Mouse (Mus musculus) c-Kit-negative CD71-positive TER-119-positive erythroid progenitor cells, embryonic 14.5 days (primary cell): ENCODE data around the gene Fopnl.

Source experiments
- DNase-seq: peaks from one replicate; pipeline ENCODE4 v3.0.0-alpha.2; 2013; ENCODE audit warnings: low read depth, low spot score

Gene Fopnl

GRCm38 (mm10) chr16:14316884-14317876, at the start of gene Fopnl:
Gene Fopnl (minus strand): TSS chr16:14317405.
- peak; percentile 90 for DNase-seq

- no peak for DNase-seq
Observed at GRCm38 (mm10) chr16:14366017-14366416, 48.8 kb upstream of the Fopnl start.

GRCm38 (mm10) chr16:14365457-14365856, 48.3 kb upstream of the Fopnl start:
- DNase-seq = no peak

- no peak for DNase-seq
Observed at GRCm38 (mm10) chr16:14364066-14364465, 46.9 kb upstream of the Fopnl start.

GRCm38 (mm10) chr16:14363496-14363895, 46.3 kb upstream of the Fopnl start:
- DNase-seq = no peak

GRCm38 (mm10) chr16:14362099-14362820, 45.1 kb upstream of the Fopnl start:
- DNase-seq = no peak

- peak; percentile 46 for DNase-seq
Observed at GRCm38 (mm10) chr16:14361362-14362098, 44.3 kb upstream of the Fopnl start, which contains the start of gene Abcc1. Gene Abcc1 (plus strand): TSS chr16:14361558.

- no peak for DNase-seq
Observed at GRCm38 (mm10) chr16:14360931-14361330, 43.7 kb upstream of the Fopnl start.

- no peak for DNase-seq
Observed at GRCm38 (mm10) chr16:14358531-14358930, 41.3 kb upstream of the Fopnl start.

GRCm38 (mm10) chr16:14357859-14358258, 40.7 kb upstream of the Fopnl start:
- no peak for DNase-seq

GRCm38 (mm10) chr16:14352663-14353062, 35.5 kb upstream of the Fopnl start:
- peak; percentile 28 for DNase-seq

- no peak for DNase-seq
Observed at GRCm38 (mm10) chr16:14352234-14352633, 35.0 kb upstream of the Fopnl start.

- no peak for DNase-seq
Observed at GRCm38 (mm10) chr16:14351571-14351970, 34.4 kb upstream of the Fopnl start.

GRCm38 (mm10) chr16:14344967-14345366, 27.8 kb upstream of the Fopnl start:
- no peak for DNase-seq

GRCm38 (mm10) chr16:14328156-14328555, 11.0 kb upstream of the Fopnl start:
- DNase-seq = no peak

- no peak for DNase-seq
Observed at GRCm38 (mm10) chr16:14320494-14320893, 3.3 kb upstream of the Fopnl start.

GRCm38 (mm10) chr16:14319681-14320080, 2.5 kb upstream of the Fopnl start:
- no peak for DNase-seq

- no peak for DNase-seq
Observed at GRCm38 (mm10) chr16:14312914-14313313, 4.3 kb downstream of the Fopnl start.

- DNase-seq = peak; percentile 50
Observed at GRCm38 (mm10) chr16:14311371-14311770, 5.8 kb downstream of the Fopnl start.

GRCm38 (mm10) chr16:14309833-14310232, 7.4 kb downstream of the Fopnl start:
- peak; percentile 32 for DNase-seq

GRCm38 (mm10) chr16:14308245-14309073, 8.7 kb downstream of the Fopnl start:
- DNase-seq = peak; percentile 64
